Mouse (Mus musculus) erythroid progenitor cell, adult 5-6 weeks (primary cell): ENCODE results near the gene Sytl3. TPM values are rescaled to one million over a fixed set of nuclear protein-coding genes. Genes with fewer than 3 reads are reported as not detected.

Experiments used
- ATAC-seq: replicated peaks from 2 replicates; pipeline ENCODE4 v1.8.0; 2016; ENCODE audit warnings: moderate number of reproducible peaks, mild to moderate bottlenecking, moderate TSS enrichment, inconsistent platforms; ENCODE audit not compliant: poor library complexity, low FRiP score, severe bottlenecking
- total RNA-seq, 2 experiments: library from RNA; stranded (forward) in 1 of 2; stranded (reverse) in 1 of 2; fragments of 150-400 nt in 1 of 2; fragments of 186-747, 209-891 nt in 1 of 2; gene quantifications; 2 replicates each; pipeline versions ENCODE4 v1.2.3 to v1.2.4; 2015 to 2017; ENCODE audit warnings: low replicate concordance in 2 of 2

The Sytl3 gene
- total RNA-seq, 2 experiments from 2014 or later: 0.61 TPM; not detected in 1

DNA sequence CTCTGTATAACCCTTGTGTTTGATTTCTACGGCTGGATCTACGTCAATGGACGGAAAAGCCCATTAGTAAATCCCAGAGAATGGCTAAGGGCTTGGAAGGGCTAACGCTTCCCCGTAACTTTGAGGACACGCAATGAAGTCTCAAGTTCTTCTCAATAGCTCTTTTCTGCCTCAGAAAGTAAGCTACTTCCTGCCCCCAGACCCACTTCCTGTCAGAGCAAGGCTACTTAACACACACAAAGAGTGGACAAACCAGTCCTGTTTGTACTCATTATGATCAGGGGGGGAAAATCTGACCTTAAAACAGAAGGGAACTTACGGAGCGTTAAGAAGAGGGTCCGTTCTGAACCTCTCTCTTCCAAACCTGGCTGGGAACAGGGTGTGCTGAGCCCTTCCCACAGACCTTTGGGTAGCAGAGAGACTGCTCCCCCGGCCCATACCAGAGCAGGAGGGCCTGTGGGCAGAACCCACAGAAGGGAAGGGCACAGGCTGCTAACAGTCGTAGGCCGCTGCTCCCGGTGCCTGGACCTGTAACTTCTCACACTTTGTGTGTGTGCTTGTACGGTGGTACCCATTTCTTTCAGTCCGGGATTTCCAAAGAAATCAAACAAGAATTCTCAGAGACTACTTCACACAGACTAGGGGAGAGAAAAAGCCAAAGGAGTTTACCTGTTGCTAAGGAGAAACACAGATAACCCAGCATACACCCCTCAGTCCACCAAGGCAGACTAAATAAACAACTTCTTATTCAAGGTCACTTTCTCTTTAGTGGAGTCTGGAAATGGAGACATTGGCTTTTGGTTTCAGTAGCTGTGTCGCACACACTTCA lies 113.0 kb downstream of the Sytl3 start:
- no peak for ATAC-seq

DNA sequence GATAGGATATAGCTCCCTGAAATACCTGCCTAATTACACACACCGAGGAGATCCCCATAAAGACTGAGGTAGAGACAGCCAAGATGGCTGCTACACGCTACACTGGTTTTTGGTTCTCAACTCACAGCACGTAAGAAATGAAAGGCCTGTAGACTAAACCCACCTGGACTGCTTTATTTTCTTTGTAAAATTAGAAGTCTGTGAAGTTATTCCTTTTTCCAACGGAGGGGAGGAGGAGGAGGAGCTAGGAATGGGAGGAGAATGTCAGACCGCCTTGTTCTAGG lies 113.5 kb downstream of the Sytl3 start:
- ATAC-seq: no peak

DNA sequence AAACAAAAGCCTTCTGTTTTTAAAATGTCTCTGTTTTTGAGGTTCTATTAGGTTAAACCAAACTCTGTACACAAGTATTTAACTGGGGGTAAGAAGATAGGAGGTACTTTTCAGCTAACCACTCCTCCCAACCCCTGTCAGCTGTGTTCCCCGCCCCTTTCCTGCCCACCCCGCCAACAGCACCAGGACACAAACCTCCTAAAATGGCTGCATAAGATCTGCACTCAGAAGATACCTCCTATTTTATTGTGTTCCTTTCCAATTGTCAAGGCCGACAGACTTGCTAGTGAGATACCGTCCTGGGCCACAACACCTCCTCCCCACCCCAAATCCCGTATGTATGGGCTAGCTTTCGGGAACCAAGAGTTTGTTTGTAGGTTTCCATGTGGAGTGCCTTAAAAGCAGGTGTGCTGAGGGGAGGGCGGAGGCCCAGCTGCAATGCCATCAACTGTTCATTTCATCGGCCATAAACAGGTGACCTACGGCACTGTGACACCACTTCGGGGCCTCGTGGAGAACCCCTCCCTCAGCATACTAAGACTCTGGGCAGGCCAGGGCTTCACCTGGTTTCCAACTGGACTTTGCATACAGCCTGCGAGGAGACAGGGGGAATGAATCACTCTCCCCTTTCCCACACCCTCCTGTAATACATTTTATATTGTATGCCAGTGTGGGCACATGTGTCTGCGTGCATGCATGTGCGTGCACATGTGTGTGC lies 114.5 kb downstream of the Sytl3 start:
- no peak for ATAC-seq

DNA sequence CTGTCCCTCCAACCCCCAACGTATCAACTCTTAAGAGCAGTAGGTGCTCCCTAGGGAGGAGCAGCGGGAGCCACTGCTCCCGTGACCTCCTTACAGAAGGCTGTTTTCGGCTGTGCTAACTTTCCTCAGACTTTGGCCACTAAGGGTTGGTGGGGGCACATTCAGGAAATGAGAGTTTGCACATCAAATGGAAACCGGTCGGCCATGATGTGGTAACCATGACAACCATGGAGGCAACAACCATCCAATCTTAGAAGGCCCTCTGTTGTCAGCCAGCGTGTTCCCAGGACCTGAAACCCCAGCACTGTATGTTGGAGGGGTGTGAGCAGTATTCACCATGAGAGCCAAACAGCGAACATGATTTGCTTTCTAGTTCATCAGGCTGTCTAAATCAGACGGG lies 116.3 kb downstream of the Sytl3 start:
- ATAC-seq: no peak

DNA sequence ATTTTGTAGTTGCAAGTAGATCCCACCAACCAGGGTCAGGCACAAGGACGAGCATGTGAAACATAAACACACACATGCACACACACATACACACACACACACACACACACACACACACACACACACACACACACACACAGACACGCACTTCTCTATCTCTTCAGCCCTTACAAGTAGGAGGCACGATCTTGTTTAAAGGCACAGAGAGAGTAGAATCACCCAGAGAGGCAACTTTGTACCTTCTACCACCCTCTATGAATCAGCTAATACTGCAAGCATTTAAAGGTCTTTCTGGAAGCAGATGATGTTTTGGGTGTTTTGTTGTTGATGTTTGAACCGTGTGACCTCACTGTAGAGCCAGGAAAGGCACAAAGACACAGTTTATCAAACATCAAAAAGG lies 116.8 kb downstream of the Sytl3 start:
- no peak for ATAC-seq

DNA sequence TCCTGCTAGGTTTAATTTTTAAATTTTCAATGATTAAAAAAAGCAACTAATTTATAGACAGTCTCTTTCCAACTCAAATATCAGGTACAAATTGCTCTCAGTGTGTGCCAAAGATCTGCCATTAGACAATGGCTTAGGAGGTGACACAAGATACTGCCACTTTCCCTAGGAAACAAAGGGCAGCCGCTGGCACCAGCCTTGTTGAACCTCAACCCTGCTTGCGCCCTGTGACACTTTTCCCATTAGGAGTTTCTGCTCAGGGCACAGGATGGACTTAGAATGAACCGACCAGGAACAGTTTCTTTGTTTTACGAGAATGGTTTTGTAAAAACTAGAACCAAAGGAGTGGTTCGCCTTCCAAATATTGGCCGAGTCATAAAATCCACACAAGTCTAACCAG lies 117.2 kb downstream of the Sytl3 start:
- ATAC-seq: no peak

DNA sequence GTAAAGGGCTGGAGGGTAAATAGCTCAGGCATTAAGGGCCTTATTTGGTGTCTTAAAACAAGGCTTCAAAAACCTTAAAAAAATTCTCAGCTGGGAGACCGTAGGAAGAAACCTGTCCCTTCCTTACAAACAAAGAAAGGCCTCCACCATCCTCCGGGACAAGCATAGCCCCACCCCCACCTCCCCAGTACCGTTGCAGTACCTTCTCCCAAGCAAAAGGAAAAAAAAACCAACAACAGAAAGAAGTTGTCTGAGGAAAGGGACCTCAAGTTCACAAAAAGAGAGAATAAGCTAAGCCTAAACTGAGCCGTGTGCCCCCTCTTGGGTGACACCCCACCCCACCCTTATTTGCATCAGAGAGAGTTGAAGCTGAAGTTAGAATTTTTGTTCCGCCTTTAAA lies 117.7 kb downstream of the Sytl3 start:
- no peak for ATAC-seq

DNA sequence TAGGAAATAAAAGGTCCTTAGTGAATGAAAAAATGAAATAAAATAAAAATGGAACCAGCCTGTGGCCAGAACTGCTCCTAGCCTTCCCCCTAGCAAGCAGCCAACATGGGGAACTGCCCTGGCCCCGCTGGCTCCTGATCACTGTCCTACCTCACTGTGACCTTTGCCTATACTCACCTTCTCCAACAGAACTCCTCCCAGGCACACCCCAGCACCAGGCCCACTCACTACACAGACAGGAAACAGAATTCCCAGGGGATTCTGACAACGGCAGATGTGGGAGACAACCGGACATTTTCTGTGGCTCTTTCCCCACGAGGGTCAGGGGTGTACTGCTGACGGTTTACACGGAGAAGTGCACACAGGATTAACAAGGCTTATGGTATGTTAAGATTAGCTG lies 118.2 kb downstream of the Sytl3 start:
- no peak for ATAC-seq

DNA sequence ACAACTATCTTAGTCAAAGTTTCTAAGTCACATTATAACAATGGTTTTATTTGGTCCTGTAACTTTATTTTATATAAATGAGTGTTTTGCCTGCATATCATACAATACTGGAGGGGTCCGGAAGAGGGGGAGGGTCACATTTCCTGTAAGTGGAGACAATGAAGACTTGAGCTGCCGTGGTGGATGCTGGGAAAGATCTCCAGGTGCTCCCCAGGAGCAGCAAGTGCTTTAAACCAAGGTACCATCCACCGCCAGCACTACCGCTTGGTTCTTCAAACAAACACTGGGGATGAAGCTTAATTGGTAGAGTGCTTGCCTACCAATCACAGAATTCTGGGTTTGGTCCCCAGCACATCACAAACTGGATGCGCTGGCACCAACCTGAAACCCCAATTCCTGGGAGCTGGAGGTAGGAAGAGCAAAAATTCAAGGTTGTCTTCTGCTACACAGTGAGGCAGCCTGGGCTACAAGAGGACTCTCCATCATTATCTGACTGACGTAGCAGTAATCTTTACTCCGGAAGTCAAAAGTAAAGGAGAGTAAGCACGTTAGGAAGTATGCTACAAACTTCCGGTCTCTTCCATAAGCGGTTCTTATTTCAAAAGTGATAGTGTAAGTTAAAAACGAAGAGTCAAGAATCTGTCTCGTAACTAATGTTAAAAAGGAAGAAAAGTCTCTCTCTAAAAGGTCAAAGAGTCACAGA lies 118.9 kb downstream of the Sytl3 start:
- no peak for ATAC-seq

DNA sequence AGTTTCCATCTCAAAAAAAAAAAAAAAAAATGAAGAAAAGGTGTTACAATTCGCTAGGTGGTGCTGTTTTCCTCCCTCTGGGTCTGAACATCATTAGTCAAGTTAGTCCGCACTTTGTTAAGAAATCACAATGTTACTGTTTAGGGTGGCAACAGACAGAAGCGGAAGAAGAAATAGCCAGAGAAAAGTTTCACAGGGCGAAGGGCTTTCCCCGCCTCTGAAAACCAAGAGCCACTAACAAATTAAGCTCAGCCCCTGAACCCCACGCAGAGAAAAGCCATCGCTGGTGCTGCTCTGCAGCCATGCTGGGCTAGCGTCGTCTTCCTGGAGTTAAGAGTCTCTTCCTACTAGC lies 119.4 kb downstream of the Sytl3 start:
- ATAC-seq: no peak

DNA sequence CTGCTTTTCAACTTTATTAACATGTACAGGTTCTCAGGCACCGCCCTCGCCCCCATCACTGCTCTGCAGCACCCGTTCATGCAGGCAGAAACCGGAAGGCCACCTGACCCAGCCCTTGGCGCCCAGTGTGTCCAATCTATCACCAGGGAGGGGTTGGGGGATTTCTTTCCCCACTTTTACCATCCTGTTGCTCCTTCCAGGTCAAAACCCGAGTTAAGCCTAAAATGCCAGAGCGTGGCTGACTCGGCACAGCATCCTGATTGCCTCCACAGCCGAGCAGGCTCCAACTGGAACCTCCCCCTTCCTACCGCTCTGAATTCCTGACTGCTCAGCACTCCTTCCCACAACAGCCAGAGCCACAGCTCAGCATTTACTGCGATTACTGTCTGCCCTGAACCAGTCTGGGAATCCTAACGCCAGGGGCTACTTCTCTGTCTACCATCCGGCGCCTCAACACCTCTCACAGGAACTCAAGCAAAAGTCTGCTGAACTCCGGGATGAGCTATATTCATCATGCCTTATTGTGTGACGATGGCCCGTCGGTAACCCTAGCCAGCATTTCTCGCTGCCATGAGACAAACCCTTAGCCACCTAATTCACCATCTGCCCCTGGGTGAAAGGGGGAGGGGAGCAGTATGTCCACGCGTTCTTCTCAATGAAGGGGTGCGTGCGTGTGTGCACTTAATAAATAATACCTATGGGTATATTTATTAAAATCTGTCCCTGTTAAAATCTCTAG lies 120.0 kb downstream of the Sytl3 start:
- 0 out of 2 replicates have a peak, but pooled peaks have one; percentile 37 for ATAC-seq

DNA sequence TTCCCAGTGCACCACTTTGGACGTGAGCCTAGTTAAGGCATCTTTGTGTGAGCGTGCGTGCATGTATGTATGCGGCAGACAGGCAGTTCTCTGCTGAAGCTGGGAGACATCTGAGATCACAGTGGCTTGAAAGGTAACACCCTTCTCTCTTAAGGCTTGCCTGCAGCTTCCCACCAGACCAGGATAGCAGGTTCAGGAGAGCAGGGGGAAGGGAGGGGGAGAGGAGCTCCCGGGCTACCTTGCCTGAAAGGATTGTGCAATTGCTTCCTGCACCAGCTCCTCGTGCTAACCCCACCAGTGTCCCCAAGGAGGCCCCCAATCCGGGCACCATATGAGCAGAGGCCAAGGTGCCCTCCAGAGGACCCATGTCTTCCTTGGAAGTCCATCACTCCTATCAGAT lies 120.7 kb downstream of the Sytl3 start:
- ATAC-seq: no peak

DNA sequence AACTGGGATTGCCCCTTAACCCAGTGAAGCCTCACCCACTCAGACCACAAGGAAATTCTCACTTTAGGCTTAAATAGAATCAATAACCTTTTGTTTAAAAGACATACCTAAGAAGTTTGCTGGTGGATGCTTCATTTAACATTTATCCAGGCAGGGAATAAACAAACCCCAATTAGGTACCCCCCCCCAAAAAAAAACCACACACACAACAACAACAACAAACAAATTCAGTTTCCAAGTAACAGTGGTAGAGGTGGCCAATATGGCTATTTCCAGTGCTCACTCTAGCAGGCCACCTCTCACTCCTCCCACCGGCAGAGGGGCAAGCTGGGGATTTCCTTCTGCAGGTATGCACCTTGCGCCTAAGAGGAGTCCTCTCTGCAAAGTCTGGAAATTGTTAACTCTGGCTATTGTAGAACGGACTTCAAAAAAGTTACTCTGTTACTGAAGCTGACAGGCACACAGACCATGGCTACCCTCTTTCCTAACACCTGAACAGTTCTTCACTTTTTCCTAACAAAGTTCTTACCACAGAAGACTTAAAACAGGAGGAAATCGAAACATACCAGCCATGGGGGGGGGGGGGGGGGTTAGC lies 121.7 kb downstream of the Sytl3 start:
- ATAC-seq: no peak

DNA sequence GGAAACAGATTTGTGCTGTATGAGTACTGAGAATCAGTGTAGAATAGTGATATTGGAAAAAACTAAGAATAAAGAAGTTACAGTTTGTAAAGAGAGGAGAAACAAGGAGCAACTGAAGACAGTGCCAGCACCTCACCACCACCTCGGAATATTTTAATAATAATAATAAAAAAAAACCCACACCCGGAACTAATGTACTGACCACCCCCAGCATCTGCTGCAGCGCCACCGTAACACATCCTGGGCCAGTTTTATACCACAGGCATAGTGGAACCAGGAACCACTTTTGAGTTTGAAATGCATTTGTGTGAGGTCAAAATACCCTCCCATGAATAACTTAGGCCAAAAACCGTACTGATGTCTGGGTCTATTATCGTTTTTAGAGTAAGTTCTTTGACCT lies 122.4 kb downstream of the Sytl3 start:
- ATAC-seq: no peak

DNA sequence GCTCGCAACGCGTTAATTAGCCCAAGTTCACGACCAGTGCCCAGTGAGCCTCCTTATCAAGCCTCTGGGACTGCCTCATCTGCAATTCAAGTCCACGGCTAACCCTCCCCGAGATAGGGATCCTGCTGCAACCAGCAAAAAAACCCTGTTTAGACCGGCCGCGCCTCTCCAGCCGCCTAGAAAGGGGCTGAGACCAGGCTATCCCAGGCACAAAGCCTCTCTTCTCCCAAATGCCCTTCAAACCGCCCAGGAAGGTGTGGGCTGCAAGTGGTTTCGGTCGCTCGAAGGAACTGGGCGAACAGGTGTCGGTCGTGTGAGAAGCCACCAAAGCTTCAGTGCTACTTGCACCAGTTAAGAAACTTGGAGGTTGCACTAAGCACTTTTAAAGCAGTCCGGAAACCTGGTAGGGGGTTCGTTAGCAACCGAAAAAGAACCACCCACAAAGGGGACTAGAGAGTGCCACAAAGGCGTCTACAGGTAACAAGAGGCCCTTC lies 123.2 kb downstream of the Sytl3 start:
- ATAC-seq: peak; percentile 75

DNA sequence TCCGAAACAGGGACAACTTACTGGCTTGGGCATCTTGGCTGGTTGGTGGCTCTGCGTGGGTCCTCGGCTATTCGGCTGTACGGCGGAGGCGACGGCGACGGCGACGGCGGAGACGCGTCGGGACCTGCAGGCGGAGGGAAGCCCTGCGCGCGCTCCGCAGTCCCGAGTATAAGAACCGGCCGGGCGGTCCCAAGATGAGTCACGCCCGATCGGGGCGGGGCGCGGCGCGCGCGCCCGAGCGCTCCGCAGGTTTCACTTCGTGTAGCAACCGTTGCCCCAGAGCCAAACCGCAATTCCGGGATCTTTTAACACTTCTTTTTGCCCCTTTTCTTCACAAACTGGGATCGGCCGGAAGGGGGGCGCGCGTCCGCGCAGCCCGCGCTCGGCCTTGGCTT lies 123.7 kb downstream of the Sytl3 start, which contains the start of gene Ezr:
TSS of gene Ezr (minus strand) at position 174 of the 395 bp plus-strand sequence.
- peak; percentile 80 for ATAC-seq

DNA sequence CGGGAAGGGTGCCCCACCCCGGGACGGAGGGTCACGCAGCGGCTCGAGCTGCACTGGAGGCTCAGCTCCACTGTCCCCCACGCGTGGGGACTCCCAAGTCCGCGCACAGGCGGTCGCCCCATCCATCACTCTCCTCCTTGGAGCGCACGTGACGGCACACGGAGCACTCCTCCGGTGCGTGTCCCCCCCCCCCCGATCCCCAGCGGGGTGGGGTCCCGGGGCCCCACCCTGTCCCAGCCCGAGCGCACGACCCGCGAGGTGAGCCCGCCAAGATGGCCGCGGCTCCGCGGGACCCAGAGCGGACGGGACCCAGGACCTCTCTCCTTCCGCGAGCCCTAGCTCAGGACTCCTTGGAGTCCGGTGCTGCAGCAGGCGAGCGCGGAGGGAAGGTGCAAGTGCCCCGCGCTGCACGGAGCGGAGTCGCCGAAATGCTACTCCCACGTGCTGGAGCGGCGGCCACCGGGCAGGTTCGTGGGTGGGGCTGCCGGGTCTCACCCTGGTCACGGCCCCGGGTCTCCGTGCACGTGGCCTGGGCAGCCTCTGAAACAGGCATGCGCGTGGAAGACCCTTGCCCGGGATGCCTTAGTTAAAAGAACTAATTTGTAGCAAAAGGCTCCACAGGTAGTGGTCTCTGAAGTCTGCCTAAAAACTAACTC lies 124.2 kb downstream of the Sytl3 start:
- ATAC-seq: peak; percentile 40

DNA sequence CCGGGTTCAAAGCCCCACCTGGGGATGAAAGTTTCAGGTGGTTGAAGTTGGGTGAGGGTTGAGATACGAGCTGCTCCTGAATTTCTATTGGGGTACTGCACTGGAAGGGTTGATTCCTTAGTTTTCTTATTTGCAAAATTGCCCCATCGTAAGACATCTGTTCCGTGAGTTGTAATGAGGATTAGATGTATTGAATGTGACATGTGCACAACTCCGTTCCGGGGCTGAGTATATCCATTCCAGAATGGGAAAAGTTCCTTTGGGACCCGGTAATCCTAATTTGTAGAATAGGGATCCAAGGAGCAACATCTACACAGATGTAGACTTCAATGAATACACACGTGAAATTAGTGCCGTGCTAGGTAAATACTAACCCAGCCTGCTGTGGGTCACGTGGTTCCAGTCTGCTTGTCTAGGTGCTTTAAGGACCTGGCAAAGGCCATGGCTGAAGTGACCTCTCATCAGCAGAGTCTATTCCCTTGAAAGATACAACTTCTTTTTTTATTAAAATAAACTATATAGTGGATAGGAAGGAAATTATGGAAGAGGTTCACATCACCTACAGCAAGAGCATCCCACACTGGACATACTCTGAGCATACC lies 125.0 kb downstream of the Sytl3 start:
- ATAC-seq: no peak

DNA sequence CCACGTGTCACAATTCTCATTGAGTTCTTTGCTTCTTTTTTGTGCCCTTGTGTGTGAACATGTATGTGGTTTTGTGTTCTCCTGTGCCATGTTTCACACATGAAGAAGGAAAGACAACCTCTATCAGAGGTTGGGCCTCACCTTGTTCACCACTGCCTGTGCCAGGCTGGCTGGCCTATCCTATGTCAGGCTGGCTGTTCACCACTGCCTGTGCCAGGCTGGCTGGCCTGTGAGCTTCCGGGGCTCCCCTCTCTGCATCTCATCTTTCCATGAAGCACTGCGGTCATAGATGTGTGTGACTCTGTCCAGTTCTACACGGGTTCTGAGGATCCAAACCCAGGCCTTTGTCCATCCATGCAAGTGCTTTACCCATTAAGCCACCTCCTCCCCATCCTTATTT lies 128.3 kb downstream of the Sytl3 start:
- ATAC-seq: no peak
